Mouse (Mus musculus): ENCODE results near the gene Lst1.

Gene Lst1

GRCm38 (mm10) chr17:35187959-35188610 is at the start of gene Lst1:
Lst1 (minus strand) TSS chr17:35188439.
- DNase-seq (ENCODE audit: low spot score) = no peak

- DNase-seq (ENCODE audit: low spot score) = no peak
Observed at GRCm38 (mm10) chr17:35237504-35237903, 49.3 kb upstream of the Lst1 start.

- DNase-seq (ENCODE audit: low spot score) = no peak
Observed at GRCm38 (mm10) chr17:35236996-35237395, 48.8 kb upstream of the Lst1 start.

- DNase-seq (ENCODE audit: low spot score) = peak; percentile 88
Observed at GRCm38 (mm10) chr17:35236390-35236746, 48.1 kb upstream of the Lst1 start.

- peak; percentile 88 for DNase-seq (ENCODE audit: low spot score)
Observed at GRCm38 (mm10) chr17:35235614-35236389, 47.6 kb upstream of the Lst1 start, which contains the start of gene Nfkbil1. Nfkbil1 (minus strand) TSS chr17:35235792.

- DNase-seq (ENCODE audit: low spot score) = no peak
Observed at GRCm38 (mm10) chr17:35234903-35235302, 46.7 kb upstream of the Lst1 start.

- peak; percentile 58 for DNase-seq (ENCODE audit: low spot score)
Observed at GRCm38 (mm10) chr17:35234090-35234489, 45.9 kb upstream of the Lst1 start.

- peak; percentile 65 for DNase-seq (ENCODE audit: low spot score)
Observed at GRCm38 (mm10) chr17:35233114-35233980, 45.1 kb upstream of the Lst1 start, which contains the start of gene Atp6v1g2. Atp6v1g2 (plus strand) TSS chr17:35233660.

GRCm38 (mm10) chr17:35232659-35233058 is 44.4 kb upstream of the Lst1 start:
- no peak for DNase-seq (ENCODE audit: low spot score)

GRCm38 (mm10) chr17:35232043-35232442 is 43.8 kb upstream of the Lst1 start:
- DNase-seq (ENCODE audit: low spot score) = peak; percentile 65

GRCm38 (mm10) chr17:35231022-35231421 is 42.8 kb upstream of the Lst1 start:
- DNase-seq (ENCODE audit: low spot score) = no peak

GRCm38 (mm10) chr17:35226561-35227046 is 38.4 kb upstream of the Lst1 start:
- DNase-seq (ENCODE audit: low spot score) = no peak

GRCm38 (mm10) chr17:35225456-35225855 is 37.2 kb upstream of the Lst1 start:
- no peak for DNase-seq (ENCODE audit: low spot score)

GRCm38 (mm10) chr17:35224641-35225040 is 36.4 kb upstream of the Lst1 start:
- no peak for DNase-seq (ENCODE audit: low spot score)

GRCm38 (mm10) chr17:35222299-35222698 is 34.1 kb upstream of the Lst1 start:
- no peak for DNase-seq (ENCODE audit: low spot score)

- DNase-seq (ENCODE audit: low spot score) = peak; percentile 68
Observed at GRCm38 (mm10) chr17:35220156-35220952, 32.1 kb upstream of the Lst1 start, which contains the start of gene Gm16181. Gm16181 (plus strand) TSS chr17:35220834.

GRCm38 (mm10) chr17:35219601-35220041 is 31.4 kb upstream of the Lst1 start:
- no peak for DNase-seq (ENCODE audit: low spot score)

GRCm38 (mm10) chr17:35218516-35219193 is 30.4 kb upstream of the Lst1 start:
- DNase-seq (ENCODE audit: low spot score) = no peak

GRCm38 (mm10) chr17:35213071-35213470 is 24.8 kb upstream of the Lst1 start:
- DNase-seq (ENCODE audit: low spot score) = no peak

- no peak for DNase-seq (ENCODE audit: low spot score)
Observed at GRCm38 (mm10) chr17:35210593-35210992, 22.4 kb upstream of the Lst1 start.
